Mouse (Mus musculus) brain, embryonic 14.5 days (tissue): ENCODE data around the gene Trir.

Experiments
- CTCF ChIP-seq: fragments of 200-500 bp; IDR thresholded peaks from 2 replicates; pipeline ENCODE4 v1.5.1; 2012; ENCODE audit warnings: inconsistent platforms, mild to moderate bottlenecking, moderate library complexity, borderline replicate concordance; ENCODE audit not compliant: insufficient read depth, insufficient read length; ENCODE audit errors: extremely low read depth
- POLR2A ChIP-seq: fragments of 200-500 bp; IDR thresholded peaks from 2 replicates; pipeline ENCODE4 v1.6.1; 2012; ENCODE audit warnings: mild to moderate bottlenecking, inconsistent platforms, borderline replicate concordance; ENCODE audit not compliant: poor library complexity, insufficient read depth, insufficient read length, severe bottlenecking; ENCODE audit errors: extremely low read depth

GRCm38 (mm10) chr8:85021514-85022055 is 5.0 kb upstream of the Trir start:
- TF ChIP-seq CTCF: no peak
- TF ChIP-seq POLR2A: no peak
